Mouse (Mus musculus): ENCODE results near the gene Clec1a. TPM values are rescaled to one million over a fixed set of nuclear protein-coding genes. Genes with fewer than 3 reads are reported as not detected.

Gene Clec1a
- polyA plus RNA-seq, 1 experiment from 2014 or later: 27.8 TPM

Other genes starting within 250 kb of the Clec1a start
- gene Cd69, start 176.6 kb downstream of the Clec1a start, polyA plus RNA-seq (2015; fragmentation: Nextera tagmentation; extraction: Ambion mirVana): 0.15 and 0.39 TPM in 2 replicates
- gene 4922502D21Rik, start 120.2 kb downstream of the Clec1a start, polyA plus RNA-seq (2015; fragmentation: Nextera tagmentation; extraction: Ambion mirVana): not detected in 2 replicates
- 3.0 and 3.5 TPM in 2 replicates for gene Clec12a, start 109.3 kb downstream of the Clec1a start, polyA plus RNA-seq (2015; fragmentation: Nextera tagmentation; extraction: Ambion mirVana)
- 0.47 TPM in 1 of 2 replicates, not detected in the other for gene Clec12b, start 66.1 kb downstream of the Clec1a start, polyA plus RNA-seq (2015; fragmentation: Nextera tagmentation; extraction: Ambion mirVana)
- gene Clec1b, start 54.7 kb downstream of the Clec1a start, polyA plus RNA-seq (2015; fragmentation: Nextera tagmentation; extraction: Ambion mirVana): 2.6 and 4.6 TPM in 2 replicates
- 0.95 and 1.0 TPM in 2 replicates for gene Clec9a, start 43.1 kb downstream of the Clec1a start, polyA plus RNA-seq (2015; fragmentation: Nextera tagmentation; extraction: Ambion mirVana)
- gene Olr1, start 55.2 kb upstream of the Clec1a start, polyA plus RNA-seq (2015; fragmentation: Nextera tagmentation; extraction: Ambion mirVana): 0.15 TPM in 1 of 2 replicates, not detected in the other
- gene Tmem52b, start 60.6 kb upstream of the Clec1a start, polyA plus RNA-seq (2015; fragmentation: Nextera tagmentation; extraction: Ambion mirVana): 0.19 and 0.27 TPM in 2 replicates
- gene Gabarapl1, start 81.2 kb upstream of the Clec1a start, polyA plus RNA-seq (2015; fragmentation: Nextera tagmentation; extraction: Ambion mirVana): 47.0 and 48.2 TPM in 2 replicates
- not detected in 2 replicates for gene Klre1, start 125.9 kb upstream of the Clec1a start, polyA plus RNA-seq (2015; fragmentation: Nextera tagmentation; extraction: Ambion mirVana)
- 0.55 TPM in 1 of 2 replicates, not detected in the other for gene Klrd1, start 139.8 kb upstream of the Clec1a start, polyA plus RNA-seq (2015; fragmentation: Nextera tagmentation; extraction: Ambion mirVana)
- gene Klrk1, start 171.9 kb upstream of the Clec1a start, polyA plus RNA-seq (2015; fragmentation: Nextera tagmentation; extraction: Ambion mirVana): 0.10 and 0.34 TPM in 2 replicates
- not detected in 2 replicates for gene Klrc3, start 191.3 kb upstream of the Clec1a start, polyA plus RNA-seq (2015; fragmentation: Nextera tagmentation; extraction: Ambion mirVana)
- 0.06 TPM in 1 of 2 replicates, not detected in the other for gene Klrc2, start 208.7 kb upstream of the Clec1a start, polyA plus RNA-seq (2015; fragmentation: Nextera tagmentation; extraction: Ambion mirVana)
- gene Klrc1, start 227.0 kb upstream of the Clec1a start, polyA plus RNA-seq (2015; fragmentation: Nextera tagmentation; extraction: Ambion mirVana): 0.35 TPM in 1 of 2 replicates, not detected in the other

Data from lung, embryonic 15.5 days (tissue).